Mouse (Mus musculus): ENCODE results near the gene Unc93b1.

DNA sequence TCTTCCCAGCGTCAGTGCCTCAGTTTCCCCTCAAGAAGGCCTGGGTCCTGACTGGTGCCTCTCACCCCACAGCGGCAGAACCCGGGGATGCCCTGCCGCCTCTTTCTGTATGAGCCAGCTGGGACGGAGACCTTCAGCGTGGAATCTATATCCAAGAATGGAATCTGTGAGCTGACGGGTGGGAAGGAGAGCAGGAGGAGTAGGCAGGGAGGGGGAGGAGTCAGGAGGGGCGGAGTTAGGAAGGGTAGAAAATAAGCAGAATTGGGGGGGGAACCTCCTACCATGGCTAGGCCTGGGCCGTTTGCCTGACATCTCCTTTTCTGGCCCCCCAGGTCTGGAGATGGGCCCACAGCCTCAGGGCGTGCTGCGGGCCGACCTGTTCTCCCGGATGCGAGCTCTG, 53.1 kb downstream of the Unc93b1 start:
- TF ChIP-seq POLR2A (IDR thresholded peaks at IDR 0.05; ENCODE audit: extremely low read depth, insufficient read depth, low read length) (no peak), CTCF (IDR thresholded peaks at IDR 0.05; ENCODE audit: low read depth, low read length) (no peak)

Data from liver, adult 2 months (tissue).